Mouse (Mus musculus) kidney, postnatal 0 days (tissue): ENCODE measurements at regions not wholly inside any gene's neighbourhood (a gene's known extent, or its start where the extent isn't known, plus 50 kb on each side); places are given as distances from the start of the nearest gene placed in this dataset.

Experiments
- ATAC-seq: fragments of 200-750 bp; cut with Nextera tagmentation; replicated peaks from 2 replicates; pipeline ENCODE4 v1.8.0; 2017; ENCODE audit warnings: low read depth, moderate number of reproducible peaks, moderate TSS enrichment, moderate library complexity; ENCODE audit not compliant: low FRiP score
- DNase-seq: peaks from one replicate; pipeline ENCODE4 v3.0.0-alpha.2; 2016; ENCODE audit warnings: low spot score
- H3K27ac ChIP-seq: fragments of 300-500 bp; sonication (generic); 2 replicates; pipeline ENCODE4 v1.5.1; 2014; ENCODE audit warnings: mild to moderate bottlenecking
- H3K27me3 ChIP-seq: fragments of 300-500 bp; sonication (generic); 2 replicates; pipeline ENCODE4 v1.6.1; 2014; ENCODE audit warnings: low read length, mixed read lengths; ENCODE audit not compliant: insufficient read depth
- H3K36me3 ChIP-seq: fragments of 300-500 bp; sonication (generic); 2 replicates; pipeline ENCODE4 v1.6.1; 2014; ENCODE audit warnings: low read length, mixed read lengths; ENCODE audit not compliant: insufficient read depth
- H3K4me1 ChIP-seq: fragments of 300-500 bp; sonication (generic); replicated peaks from 2 replicates; pipeline ENCODE4 v1.6.1; 2014; ENCODE audit warnings: antibody characterized with exemption, low read length, mixed read lengths; ENCODE audit not compliant: insufficient read depth
- H3K4me2 ChIP-seq: fragments of 300-500 bp; sonication (generic); 2 replicates; pipeline ENCODE4 v1.6.1; 2014; ENCODE audit warnings: mild to moderate bottlenecking, low read length, moderate library complexity, mixed read lengths
- H3K4me3 ChIP-seq: fragments of 300-500 bp; sonication (generic); replicated peaks from 2 replicates; pipeline ENCODE4 v1.5.1; 2014; ENCODE audit warnings: low read depth, low read length
- H3K9ac ChIP-seq: fragments of 300-500 bp; sonication (generic); 2 replicates; pipeline ENCODE4 v1.6.1; 2014; ENCODE audit warnings: low read depth, low read length
- H3K9me3 ChIP-seq: fragments of 300-500 bp; sonication (generic); replicated peaks from 2 replicates; pipeline ENCODE4 v1.6.1; 2016; ENCODE audit warnings: low read length, inconsistent platforms, mixed read lengths
- CTCF ChIP-seq: IDR thresholded peaks from 2 replicates; pipeline ENCODE4 v1.5.1; 2016; ENCODE audit warnings: antibody characterized with exemption, low read depth, mild to moderate bottlenecking, moderate library complexity
- WGBS: fragments of 180-500 bp; shearing (Covaris S2); extraction: QIAGEN DNeasy Blood & Tissue Kit; methylation state at CpG from one replicate; pipeline ENCODE4 v1.1.7; 2014; 5-methylcytosine and 5-hydroxymethylcytosine counted together

DNA sequence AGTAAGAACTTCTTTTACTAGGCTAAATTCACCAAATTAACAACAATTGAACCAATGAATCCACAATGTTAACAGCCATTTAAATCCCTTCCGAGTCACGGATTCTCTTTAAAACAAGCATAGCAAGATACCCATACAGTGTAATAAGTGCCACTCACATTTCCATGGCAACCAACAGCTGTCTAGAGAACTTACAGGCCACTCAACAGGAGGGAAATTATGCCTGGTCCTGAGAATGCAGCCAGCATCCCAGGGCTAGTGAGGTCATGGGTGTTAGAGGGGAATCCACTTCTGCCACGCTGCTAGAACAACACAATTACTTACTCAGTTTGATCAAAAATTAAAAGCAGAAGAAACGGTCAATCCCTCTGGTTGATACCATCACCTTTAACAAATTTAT, 296.7 kb downstream of the Klf6 start:
- no peak for TF ChIP-seq CTCF
- H3K9ac ChIP-seq: no peak overlapping the region
- H3K27me3 ChIP-seq: no peaks in the 10 kb centered on the region
- H3K27ac ChIP-seq: no peak overlapping the region
- no peak overlapping the region for H3K4me2 ChIP-seq
- H3K9me3 ChIP-seq: no peaks in the 10 kb centered on the region
- ATAC-seq (no peak), DNase-seq (no peak)
- H3K4me1 ChIP-seq: no peaks in the 10 kb centered on the region
- 78% methylated on average over 4 of the region's 4 CpGs for WGBS
- H3K36me3 ChIP-seq: no peaks in the 10 kb centered on the region
- no peak overlapping the region for H3K4me3 ChIP-seq

DNA sequence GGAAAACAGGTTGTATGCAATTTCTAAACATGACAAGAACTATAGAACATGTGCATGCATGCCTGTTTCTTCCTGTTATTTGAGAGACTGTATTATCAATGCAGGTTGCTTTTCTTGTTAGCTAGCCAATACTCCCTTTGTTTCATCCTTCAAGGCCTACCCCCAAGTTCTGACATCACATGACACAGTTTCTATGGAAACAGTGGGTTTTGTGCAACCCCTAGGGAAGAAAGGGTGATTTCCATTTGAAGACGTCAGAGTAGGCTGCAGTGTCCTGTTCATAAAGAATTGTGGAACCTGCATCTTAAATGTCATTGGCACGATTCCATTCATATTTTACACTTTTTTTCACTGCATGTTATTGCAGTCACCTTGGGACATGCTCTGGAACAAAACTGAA, 298.1 kb downstream of the Klf6 start:
- no peak for ATAC-seq
- Histone ChIP-seq H3K36me3 (no peaks in the 10 kb centered on the region), H3K4me2 (no peak overlapping the region), H3K4me1 (no peaks in the 10 kb centered on the region), H3K9me3 (no peaks in the 10 kb centered on the region), H3K27me3 (no peaks in the 10 kb centered on the region), H3K9ac (no peak overlapping the region), H3K27ac (no peak overlapping the region), H3K4me3 (no peak overlapping the region)
- TF ChIP-seq CTCF: no peak
- DNase-seq: no peak
- WGBS: 53% methylated on average over 2 of the region's 2 CpGs

DNA sequence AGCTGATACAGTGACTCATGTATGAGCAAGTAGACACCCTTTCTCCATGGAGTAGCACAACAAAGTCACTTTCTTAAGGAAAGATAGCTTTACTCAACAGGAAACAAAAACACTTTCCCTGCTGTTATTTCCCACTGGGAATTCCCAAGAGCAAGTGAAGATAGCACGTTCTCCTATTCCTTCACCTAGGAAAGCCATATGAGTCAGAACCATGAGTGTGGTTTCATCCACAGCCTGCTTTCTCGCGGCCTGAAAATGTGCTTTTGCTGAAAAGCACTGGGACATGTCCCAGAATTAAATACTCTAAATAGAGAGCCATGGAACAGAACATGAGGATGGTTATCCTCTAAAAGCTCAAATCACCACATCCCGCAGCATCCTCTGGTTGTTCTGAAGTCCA, 304.6 kb downstream of the Klf6 start:
- WGBS: 89% methylated on average over 4 of the region's 4 CpGs
- H3K4me1 ChIP-seq: no peaks in the 10 kb centered on the region
- H3K27me3 ChIP-seq: no peaks in the 10 kb centered on the region
- H3K4me2 ChIP-seq: no peak overlapping the region
- H3K4me3 ChIP-seq: no peak overlapping the region
- TF ChIP-seq CTCF: no peak
- H3K9ac ChIP-seq: no peak overlapping the region
- no peaks in the 10 kb centered on the region for H3K36me3 ChIP-seq
- no peaks in the 10 kb centered on the region for H3K9me3 ChIP-seq
- H3K27ac ChIP-seq: no peak overlapping the region
- ATAC-seq: no peak
- DNase-seq: no peak

DNA sequence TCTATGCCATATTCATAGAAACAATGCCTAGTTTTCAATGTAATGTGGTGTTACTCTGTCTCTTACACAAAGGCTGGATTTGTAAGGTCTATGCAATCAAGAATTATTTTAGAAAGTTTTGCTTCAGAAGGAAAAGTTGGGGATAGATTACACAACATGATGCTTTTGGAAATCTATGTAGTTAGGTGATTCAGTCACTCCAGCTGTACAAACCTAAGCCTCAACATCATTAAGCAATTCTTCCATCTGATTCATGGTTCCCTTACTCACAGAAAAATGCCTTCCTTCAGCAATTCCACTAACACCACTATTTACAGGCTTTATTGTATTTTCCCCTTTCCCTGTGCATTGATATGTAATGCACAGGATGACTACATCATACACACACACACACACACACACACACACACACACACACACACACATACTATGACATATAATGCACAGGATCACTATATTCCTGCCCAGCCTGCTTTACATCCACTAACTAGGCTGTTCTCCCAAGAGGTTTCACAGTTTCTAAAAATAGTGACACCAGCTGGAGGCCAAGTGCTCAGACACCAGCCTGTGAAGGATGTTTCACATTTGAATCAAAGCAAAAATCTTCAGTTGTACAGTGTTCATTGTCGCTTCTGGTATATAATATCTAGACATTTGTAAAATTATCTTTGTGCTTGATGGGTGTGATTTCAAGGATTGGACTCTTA, 305.9 kb downstream of the Klf6 start:
- DNase-seq (no peak), ATAC-seq (no peak)
- Histone ChIP-seq H3K27ac (no peak overlapping the region), H3K4me1 (no peaks in the 10 kb centered on the region), H3K9me3 (no peaks in the 10 kb centered on the region), H3K36me3 (no peaks in the 10 kb centered on the region), H3K27me3 (no peaks in the 10 kb centered on the region), H3K4me3 (no peak overlapping the region), H3K9ac (no peak overlapping the region), H3K4me2 (no peak overlapping the region)
- TF ChIP-seq CTCF: no peak
- 92% methylated on average over 1 of the region's 1 CpGs for WGBS

DNA sequence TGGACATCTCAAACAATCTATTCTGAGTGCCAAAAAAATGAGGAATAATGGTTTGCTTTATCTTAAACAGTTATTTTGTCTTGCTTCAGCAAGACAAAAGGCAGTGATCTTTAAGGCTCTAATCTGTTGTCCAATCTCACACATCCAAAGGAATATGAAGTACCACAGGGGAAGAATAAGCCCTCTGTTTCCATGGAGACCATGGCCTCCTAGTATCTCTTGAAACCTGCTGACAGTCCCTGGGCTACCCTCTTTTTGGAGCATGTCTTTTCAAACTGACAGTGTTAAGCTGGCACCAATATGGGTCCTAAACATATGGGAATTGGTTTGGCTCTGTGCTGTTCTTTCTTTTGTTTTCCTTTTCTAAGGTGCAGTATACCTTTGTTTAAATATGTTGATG, 311.8 kb downstream of the Klf6 start:
- no peak for TF ChIP-seq CTCF
- Histone ChIP-seq H3K4me3 (no peak overlapping the region), H3K4me2 (no peak overlapping the region), H3K4me1 (no peaks in the 10 kb centered on the region), H3K36me3 (no peaks in the 10 kb centered on the region), H3K27me3 (no peaks in the 10 kb centered on the region), H3K9ac (no peak overlapping the region), H3K27ac (no peak overlapping the region), H3K9me3 (no peaks in the 10 kb centered on the region)
- no peak for DNase-seq
- no peak for ATAC-seq

DNA sequence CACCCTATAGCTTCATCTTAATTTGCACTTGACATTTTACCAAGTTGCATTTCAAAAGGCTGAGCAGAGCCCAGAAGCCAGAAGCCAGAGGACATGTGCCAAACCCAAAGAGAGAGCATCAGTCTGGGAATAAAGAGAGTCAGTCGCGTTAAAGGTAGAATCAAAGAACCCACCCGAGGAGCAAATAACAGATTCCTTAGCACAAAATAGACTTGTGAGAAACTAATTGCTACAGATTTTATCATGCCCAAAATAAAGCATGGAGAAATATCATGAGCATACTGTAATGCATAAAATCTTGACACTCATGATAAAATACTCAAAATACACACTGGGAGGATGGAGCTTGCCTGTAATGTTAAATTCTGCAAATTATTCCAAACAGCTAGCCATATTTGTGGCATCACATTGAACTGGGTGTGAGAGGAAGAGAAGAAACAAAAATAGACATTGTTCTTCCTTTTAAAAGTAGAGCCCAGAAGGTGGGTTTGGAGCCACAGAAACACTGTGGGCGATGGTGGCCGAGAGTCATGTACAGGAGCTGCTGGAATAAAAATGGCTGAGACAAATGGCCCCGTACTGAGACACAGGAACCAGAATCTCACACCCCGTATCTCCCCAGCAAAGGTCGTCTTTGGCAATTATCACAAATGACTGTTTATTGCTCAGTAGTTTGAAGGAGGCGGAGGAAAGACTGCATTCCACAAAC, 317.2 kb downstream of the Klf6 start:
- Histone ChIP-seq H3K4me2 (no peak overlapping the region), H3K4me3 (no peak overlapping the region), H3K9me3 (no peaks in the 10 kb centered on the region), H3K36me3 (no peaks in the 10 kb centered on the region), H3K4me1 (no peaks in the 10 kb centered on the region), H3K9ac (no peak overlapping the region), H3K27me3 (no peaks in the 10 kb centered on the region), H3K27ac (no peak overlapping the region)
- WGBS: 50% methylated on average over 9 of the region's 9 CpGs
- no peak for ATAC-seq
- TF ChIP-seq CTCF: no peak
- DNase-seq: no peak
